Mouse (Mus musculus) CH12.LX (cell line): ENCODE measurements around the gene Slc6a5. TPM values are rescaled to one million over a fixed set of nuclear protein-coding genes. Genes with fewer than 3 reads are reported as not detected.

Source experiments
- DNase-seq: peaks from one replicate; pipeline ENCODE4 v3.0.0-alpha.2; 2013; ENCODE audit errors: extremely low read depth
- H3K27ac ChIP-seq: 2 replicates; pipeline ENCODE4 v1.5.1; 2012; ENCODE audit warnings: low read depth, mild to moderate bottlenecking, control low read depth, moderate library complexity; ENCODE audit not compliant: insufficient read depth
- H3K27me3 ChIP-seq: replicated peaks from 2 replicates; pipeline ENCODE3; 2012; ENCODE audit warnings: inconsistent platforms
- H3K36me3 ChIP-seq, 2 experiments: replicated peaks in 1 of 2; 2 replicates each; pipeline versions ENCODE3 to v1.6.1; 2012; ENCODE audit warnings: inconsistent platforms in 1 of 2, low read length in 1 of 2, mild to moderate bottlenecking in 1 of 2, mixed read lengths in 1 of 2, moderate library complexity in 1 of 2; ENCODE audit not compliant: control insufficient read depth in 1 of 2, insufficient read depth in 1 of 2
- H3K4me1 ChIP-seq, 2 experiments: 2 replicates each; pipeline ENCODE4 v1.6.1; 2012; ENCODE audit warnings: inconsistent platforms in 1 of 2, moderate library complexity in 1 of 2; ENCODE audit not compliant: insufficient read depth in 2 of 2, control insufficient read depth in 1 of 2
- H3K4me2 ChIP-seq: 2 replicates; pipeline ENCODE4 v1.6.1; 2012; ENCODE audit warnings: low read depth, mild to moderate bottlenecking, control low read depth; ENCODE audit not compliant: poor library complexity, insufficient read depth, severe bottlenecking
- H3K4me3 ChIP-seq, 3 experiments: fragments of 150-350 bp in 1 of 3; sonication (generic) in 1 of 3; replicated peaks in 1 of 3; 2 replicates each; pipeline versions ENCODE3 to v1.5.1; 2011 to 2012; ENCODE audit warnings: low read depth in 2 of 3, low read length in 2 of 3, mild to moderate bottlenecking in 2 of 3, moderate library complexity in 2 of 3, control low read depth in 1 of 3, improper control_type of control experiment in 1 of 3, inconsistent platforms in 1 of 3, mixed read lengths in 1 of 3; ENCODE audit not compliant: poor library complexity in 1 of 3
- H3K79me2 ChIP-seq: replicated peaks from 2 replicates; pipeline ENCODE4 v1.6.1; 2012; ENCODE audit warnings: mild to moderate bottlenecking, moderate library complexity; ENCODE audit not compliant: control insufficient read depth, poor library complexity, insufficient read depth, severe bottlenecking; ENCODE audit errors: extremely low read depth
- H3K9ac ChIP-seq: 2 replicates; pipeline ENCODE4 v1.6.1; 2012; ENCODE audit warnings: low read depth, mild to moderate bottlenecking, control low read depth, moderate library complexity; ENCODE audit not compliant: insufficient read depth
- H3K9me3 ChIP-seq: replicated peaks from 2 replicates; pipeline ENCODE3; 2012; ENCODE audit warnings: low read length, inconsistent platforms, mixed read lengths
- CHD1 ChIP-seq: IDR thresholded peaks from 2 replicates; pipeline ENCODE4 v1.6.1; 2012; ENCODE audit warnings: low read depth, low read length, improper control_type of control experiment, inconsistent platforms
- CHD2 ChIP-seq: IDR thresholded peaks from 2 replicates; pipeline ENCODE4 v1.6.1; 2011; ENCODE audit warnings: low read length, improper control_type of control experiment
- ELF1 ChIP-seq: IDR thresholded peaks from 2 replicates; pipeline ENCODE4 v1.6.1; 2014; ENCODE audit warnings: low read depth, mild to moderate bottlenecking, inconsistent platforms, low read length, improper control_type of control experiment
- EP300 ChIP-seq: IDR thresholded peaks from 2 replicates; pipeline ENCODE4 v1.6.1; 2011; ENCODE audit warnings: low read length, improper control_type of control experiment
- MAZ ChIP-seq: IDR thresholded peaks from 2 replicates; pipeline ENCODE4 v1.6.1; 2012; ENCODE audit warnings: low read depth, mild to moderate bottlenecking, inconsistent platforms, low read length, improper control_type of control experiment, moderate library complexity
- MEF2A ChIP-seq: IDR thresholded peaks from 2 replicates; pipeline ENCODE4 v1.6.1; 2014; ENCODE audit warnings: low read depth, mild to moderate bottlenecking, inconsistent platforms, low read length, improper control_type of control experiment, borderline replicate concordance
- MYC ChIP-seq: IDR thresholded peaks from 2 replicates; pipeline ENCODE4 v1.6.1; 2011; ENCODE audit warnings: low read depth, mild to moderate bottlenecking, improper control_type of control experiment, low read length
- NRF1 ChIP-seq: IDR thresholded peaks from 2 replicates; pipeline ENCODE4 v1.6.1; 2014; ENCODE audit warnings: low read depth, mild to moderate bottlenecking, inconsistent platforms, low read length, improper control_type of control experiment, moderate library complexity
- POLR2A ChIP-seq: IDR thresholded peaks from 2 replicates; pipeline ENCODE4 v1.6.1; 2011; ENCODE audit warnings: low read depth, mild to moderate bottlenecking, improper control_type of control experiment, low read length
- POLR2AphosphoS2 ChIP-seq: IDR thresholded peaks from 2 replicates; pipeline ENCODE4 v1.6.1; 2011; ENCODE audit warnings: low read depth, low read length, improper control_type of control experiment
- SIN3A ChIP-seq: IDR thresholded peaks from 2 replicates; pipeline ENCODE4 v1.6.1; 2012; ENCODE audit warnings: low read length, improper control_type of control experiment, inconsistent platforms
- UBTF ChIP-seq: IDR thresholded peaks from 2 replicates; pipeline ENCODE4 v1.6.1; 2012; ENCODE audit warnings: low read depth, mild to moderate bottlenecking, inconsistent platforms, low read length, improper control_type of control experiment, moderate library complexity
- USF1 ChIP-seq: IDR thresholded peaks from 2 replicates; pipeline ENCODE4 v1.6.1; 2014; ENCODE audit warnings: low read depth, mild to moderate bottlenecking, inconsistent platforms, low read length, improper control_type of control experiment
- USF2 ChIP-seq: conservative IDR thresholded peaks from 2 replicates; pipeline ENCODE4 v1.6.1; 2011; ENCODE audit warnings: low read depth, low read length, improper control_type of control experiment
- ZMIZ1 ChIP-seq: IDR thresholded peaks from 2 replicates; pipeline ENCODE4 v1.6.1; 2012; ENCODE audit warnings: low read depth, mild to moderate bottlenecking, inconsistent platforms, low read length, improper control_type of control experiment
- ZNF384 ChIP-seq: IDR thresholded peaks from 2 replicates; pipeline ENCODE4 v1.6.1; 2012; ENCODE audit warnings: low read depth, low read length, improper control_type of control experiment, inconsistent platforms
- dilution Hi-C: fragments of 300-500 bp; cut with MboI; formaldehyde crosslinking; loops from 2 replicates; pipeline ENCODE4 v1.14.3; 2020; ENCODE audit warnings: low sequenced_read_pairs; ENCODE audit not compliant: extremely low pct_unique_long_range_greater_than_20kb, extremely low pct_ligation_motif_present
- in situ Hi-C: fragments of 300-500 bp; cut with MboI; formaldehyde crosslinking; loops from 3 replicates; pipeline ENCODE4 v1.14.3; 2019; ENCODE audit warnings: low sequenced_read_pairs, low pct_ligation_motif_present, low pct_unique_long_range_greater_than_20kb, mixed read lengths
- polyA plus RNA-seq: library from polyadenylated mRNA; unstranded; fragments of >175 nt; gene quantifications from 2 replicates; pipeline ENCODE4 v1.2.1, GENCODE M21; 2012; ENCODE audit warnings: low read depth; ENCODE audit not compliant: insufficient read length
- total RNA-seq, 2 experiments: library from RNA; depleted of rRNA; stranded (reverse); fragments of 300-350 nt in 1 of 2; fragments of >200 nt in 1 of 2; gene quantifications; 2 replicates each; pipeline ENCODE4 v1.2.3; 2012 to 2014

The Slc6a5 gene
- total and polyA plus RNA-seq, 3 experiments: not detected

GRCm38 (mm10) chr7:49969516-49969915 is 59.6 kb downstream of the Slc6a5 start:
- Histone ChIP-seq H3K4me3 (no peak overlapping the region), H3K9ac (no peak overlapping the region), H3K27me3 (peaks cover 7% of the 10 kb centered on the region), H3K36me3 (no peaks in the 10 kb centered on the region), H3K4me2 (no peak overlapping the region), H3K27ac (no peak overlapping the region), H3K4me1 (no peaks in the 10 kb centered on the region), H3K9me3 (no peaks in the 10 kb centered on the region), H3K79me2 (no peaks in the 10 kb centered on the region)
- TF ChIP-seq CHD2 (no peak), SIN3A (no peak), ZMIZ1 (no peak), USF2 (no peak), MAZ (no peak), EP300 (no peak), NRF1 (no peak), ZNF384 (no peak), ELF1 (no peak), USF1 (no peak), MEF2A (no peak), MYC (no peak), CHD1 (no peak), POLR2AphosphoS2 (no peak)
- dilution Hi-C loops: no loop called here
- in situ Hi-C loops: no loop called here
- no peak for DNase-seq

GRCm38 (mm10) chr7:49974841-49975440 is 65.0 kb downstream of the Slc6a5 start, which contains the start of gene Nell1:
Gene Nell1, plus strand, starts transcription at chr7:49974864.
- TF ChIP-seq POLR2A (no peak), UBTF (no peak), ZMIZ1 (no peak), CHD1 (no peak)
- TF ChIP-seq, all 38 proteins: peak for 0
- dilution Hi-C loops: no loop called here

More at GRCm38 (mm10) chr7:49974841-49975440, 65.0 kb downstream of the Slc6a5 start, which contains the start of gene Nell1:
- Histone ChIP-seq H3K27me3 (peaks cover 7% of the 10 kb centered on the region), H3K4me3 (no peak within 1 kb of the TSS), H3K79me2 (no peaks in the 10 kb centered on the region), H3K36me3 (no peaks in the 10 kb centered on the region), H3K27ac (no peak within 1 kb of the TSS), H3K9ac (no peak within 1 kb of the TSS), H3K4me1 (no peaks in the 10 kb centered on the region), H3K9me3 (peaks cover 9% of the 10 kb centered on the region), H3K4me2 (no peak within 1 kb of the TSS)
- in situ Hi-C loops: no loop called here
- no peak for DNase-seq
